Mouse (Mus musculus) midbrain, embryonic 16.5 days (tissue): ENCODE results near the gene Magel2. TPM values are rescaled to one million over a fixed set of nuclear protein-coding genes. Genes with fewer than 3 reads are reported as not detected.

Source experiments
- polyA plus RNA-seq: library from polyadenylated mRNA; unstranded; fragments of >200 nt; fragmentation: Nextera tagmentation; extraction: Ambion mirVana; gene quantifications from 2 replicates; pipeline ENCODE4 v1.2.1, GENCODE M21; 2015

Gene Magel2
- polyA plus RNA-seq, 1 experiment from 2014 or later: 22.4 TPM

Other genes with a start within 250 kb of the Magel2 start
- 796 and 800 TPM in 2 replicates for gene Ndn, start 30.4 kb upstream of the Magel2 start, polyA plus RNA-seq
- 28.6 and 30.0 TPM in 2 replicates for gene Mkrn3, start 43.1 kb downstream of the Magel2 start, polyA plus RNA-seq
- 7.8 and 10.0 TPM in 2 replicates for gene Peg12, start 87.5 kb downstream of the Magel2 start, polyA plus RNA-seq